Mouse (Mus musculus) lung, embryonic 14.5 days (tissue): ENCODE data around the gene Rem2. TPM values are rescaled to one million over a fixed set of nuclear protein-coding genes. Genes with fewer than 3 reads are reported as not detected.

ENCODE experiments used
- ATAC-seq: fragments of 200-750 bp; cut with Nextera tagmentation; 2 replicates; pipeline ENCODE4 v1.8.0; 2017; ENCODE audit warnings: mild to moderate bottlenecking, moderate TSS enrichment, moderate library complexity; ENCODE audit not compliant: insufficient read depth
- DNase-seq: peaks from one replicate; pipeline ENCODE4 v3.0.0-alpha.2; 2015
- H3K27ac ChIP-seq: fragments of 300-500 bp; sonication (generic); 2 replicates; pipeline ENCODE4 v1.5.1; 2014; ENCODE audit warnings: low read depth, mild to moderate bottlenecking, moderate library complexity
- H3K27me3 ChIP-seq: fragments of 300-500 bp; sonication (generic); 2 replicates; pipeline ENCODE4 v1.6.1; 2014; ENCODE audit warnings: low read length, control low read depth; ENCODE audit not compliant: insufficient read depth
- H3K36me3 ChIP-seq: fragments of 300-500 bp; sonication (generic); 2 replicates; pipeline ENCODE4 v1.6.1; 2014; ENCODE audit warnings: control low read depth; ENCODE audit not compliant: insufficient read depth
- H3K4me1 ChIP-seq: fragments of 300-500 bp; sonication (generic); 2 replicates; pipeline ENCODE4 v1.6.1; 2014; ENCODE audit warnings: antibody characterized with exemption, control low read depth; ENCODE audit not compliant: insufficient read depth
- H3K4me2 ChIP-seq: fragments of 300-500 bp; sonication (generic); 2 replicates; pipeline ENCODE4 v1.6.1; 2014; ENCODE audit warnings: mild to moderate bottlenecking
- H3K4me3 ChIP-seq: fragments of 300-500 bp; sonication (generic); 2 replicates; pipeline ENCODE4 v1.5.1; 2014; ENCODE audit warnings: low read depth, low read length
- H3K9ac ChIP-seq: fragments of 300-500 bp; sonication (generic); 2 replicates; pipeline ENCODE4 v1.6.1; 2014
- H3K9me3 ChIP-seq: fragments of 300-500 bp; sonication (generic); 2 replicates; pipeline ENCODE4 v1.6.1; 2016; ENCODE audit warnings: low read depth, low read length, control low read depth
- CTCF ChIP-seq: IDR thresholded peaks from 2 replicates; pipeline ENCODE4 v1.5.1; 2016; ENCODE audit warnings: antibody characterized with exemption, low read depth
- WGBS: fragments of 180-500 bp; shearing (Covaris S2); extraction: QIAGEN DNeasy Blood & Tissue Kit; methylation state at CpG from one replicate; pipeline ENCODE4 v1.1.7; 2014; 5-methylcytosine and 5-hydroxymethylcytosine counted together
- polyA plus RNA-seq: library from polyadenylated mRNA; unstranded; fragments of >200 nt; fragmentation: Nextera tagmentation; extraction: Ambion mirVana; gene quantifications from 2 replicates; pipeline ENCODE4 v1.2.1, GENCODE M21; 2014

Gene Rem2
- polyA plus RNA-seq, 1 experiment from 2014 or later = 8.1 TPM

DNA sequence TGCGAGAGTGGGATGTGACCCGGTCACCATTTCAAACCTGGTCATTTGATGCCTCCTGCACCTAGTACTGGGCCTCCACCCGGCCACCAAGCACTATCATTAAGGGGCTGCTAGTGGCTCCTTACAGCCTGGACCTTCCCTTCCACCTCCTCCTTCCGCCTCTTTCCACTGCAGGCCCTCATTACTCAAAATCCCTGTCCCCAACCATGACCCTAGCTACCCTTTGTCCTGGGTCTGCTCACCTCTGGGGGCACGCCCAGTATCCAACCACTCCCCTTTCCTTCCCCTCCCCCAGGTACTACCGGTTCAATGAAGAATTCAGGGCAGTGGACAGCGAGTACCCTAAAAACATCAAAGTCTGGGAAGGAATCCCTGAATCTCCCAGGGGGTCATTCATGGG lies 36.3 kb upstream of the Rem2 start:
- 66% methylated on average over 7 of the region's 7 CpGs for WGBS
- Histone ChIP-seq H3K9me3 (no peaks in the 10 kb centered on the region), H3K9ac (no peak overlapping the region), H3K27me3 (no peaks in the 10 kb centered on the region), H3K36me3 (peaks cover 71% of the 10 kb centered on the region), H3K4me2 (no peak overlapping the region), H3K4me3 (no peak overlapping the region), H3K4me1 (peaks cover 6% of the 10 kb centered on the region), H3K27ac (no peak overlapping the region)
- DNase-seq (no peak), ATAC-seq (no peak)
- no peak for TF ChIP-seq CTCF

GRCm38 (mm10) chr14:54440538-54440937 lies 35.4 kb upstream of the Rem2 start:
- DNase-seq = no peak
- ATAC-seq = no peak
- Histone ChIP-seq H3K36me3 (peaks cover 70% of the 10 kb centered on the region), H3K4me2 (no peak overlapping the region), H3K27me3 (no peaks in the 10 kb centered on the region), H3K9ac (no peak overlapping the region), H3K4me1 (no peaks in the 10 kb centered on the region; the same call in 1 of the 2 replicates), H3K4me3 (no peak overlapping the region), H3K9me3 (no peaks in the 10 kb centered on the region), H3K27ac (no peak overlapping the region)
- WGBS = 87% methylated on average over 14 of the region's 14 CpGs
- TF ChIP-seq CTCF = no peak

- Histone ChIP-seq H3K27me3 (no peaks in the 10 kb centered on the region), H3K27ac (0 out of 2 replicates have a peak overlapping the region, but pooled peaks have one; percentile 15), H3K4me3 (no peak overlapping the region), H3K4me1 (no peaks in the 10 kb centered on the region; the same call in 1 of the 2 replicates), H3K36me3 (peaks cover 61% of the 10 kb centered on the region), H3K4me2 (no peak overlapping the region), H3K9ac (no peak overlapping the region), H3K9me3 (no peaks in the 10 kb centered on the region)
- no peak for TF ChIP-seq CTCF
- ATAC-seq (no peak), DNase-seq (no peak)
- 77% methylated on average over 4 of the region's 4 CpGs for WGBS
Observed at GRCm38 (mm10) chr14:54441365-54441764, 34.5 kb upstream of the Rem2 start.

GRCm38 (mm10) chr14:54442548-54442947 lies 33.4 kb upstream of the Rem2 start:
- no peaks in the 10 kb centered on the region for H3K9me3 ChIP-seq
- ATAC-seq (peak; percentile 10; the same call in 1 of the 2 replicates), DNase-seq (no peak)
- H3K36me3 ChIP-seq = peaks cover 49% of the 10 kb centered on the region
- H3K9ac ChIP-seq = no peak overlapping the region
- no peak overlapping the region for H3K4me2 ChIP-seq
- H3K4me1 ChIP-seq = no peaks in the 10 kb centered on the region; the same call in 1 of the 2 replicates
- no peak overlapping the region for H3K4me3 ChIP-seq
- no peaks in the 10 kb centered on the region for H3K27me3 ChIP-seq
- peak overlapping the region; percentile 82 for H3K27ac ChIP-seq
- no peak for TF ChIP-seq CTCF
- 87% methylated on average over 3 of the region's 3 CpGs for WGBS

- ATAC-seq (peak; percentile 85), DNase-seq (peak; percentile 82)
- H3K9ac ChIP-seq = no peak overlapping the region
- TF ChIP-seq CTCF = no peak
- H3K9me3 ChIP-seq = no peaks in the 10 kb centered on the region
- H3K4me1 ChIP-seq = no peaks in the 10 kb centered on the region; the same call in 1 of the 2 replicates
- peaks cover 45% of the 10 kb centered on the region for H3K36me3 ChIP-seq
- no peaks in the 10 kb centered on the region for H3K27me3 ChIP-seq
- H3K4me3 ChIP-seq = no peak overlapping the region
- WGBS = 7% methylated on average over 3 of the region's 3 CpGs
- no peak overlapping the region for H3K4me2 ChIP-seq
- H3K27ac ChIP-seq = peak overlapping the region; percentile 82
Observed at GRCm38 (mm10) chr14:54443196-54443595, 32.7 kb upstream of the Rem2 start.

- H3K27me3 ChIP-seq = no peaks in the 10 kb centered on the region
- no peak overlapping the region for H3K4me2 ChIP-seq
- no peak overlapping the region for H3K9ac ChIP-seq
- TF ChIP-seq CTCF = no peak
- H3K27ac ChIP-seq = peak overlapping the region; percentile 82
- peak; percentile 78 for DNase-seq
- no peaks in the 10 kb centered on the region for H3K9me3 ChIP-seq
- peaks cover 37% of the 10 kb centered on the region for H3K36me3 ChIP-seq
- no peak overlapping the region for H3K4me3 ChIP-seq
- H3K4me1 ChIP-seq = no peaks in the 10 kb centered on the region; the same call in 1 of the 2 replicates
- 60% methylated on average over 15 of the region's 15 CpGs for WGBS
- peak; percentile 47; the same call in 1 of the 2 replicates for ATAC-seq
Observed at GRCm38 (mm10) chr14:54443712-54444618, 31.9 kb upstream of the Rem2 start.

DNA sequence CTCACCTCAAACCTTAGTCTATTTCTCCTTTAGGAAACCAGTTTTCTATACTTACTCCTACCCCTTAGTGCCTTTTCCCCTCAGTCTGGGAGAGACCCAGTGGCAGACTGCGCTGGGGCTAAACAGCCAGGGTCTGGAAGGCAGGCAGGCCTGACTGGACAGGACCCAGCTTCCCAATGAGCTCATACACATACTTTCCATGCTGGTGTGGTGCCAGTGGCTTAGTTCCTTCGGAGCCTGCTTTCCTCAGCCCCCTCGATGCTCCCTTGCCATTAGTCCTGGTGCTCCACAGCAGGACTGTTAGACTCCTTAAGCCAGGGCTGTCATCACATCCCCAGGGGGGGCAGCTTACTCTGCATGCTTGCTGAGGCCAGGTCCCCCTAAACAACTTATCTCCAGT lies 30.4 kb upstream of the Rem2 start:
- Histone ChIP-seq H3K9me3 (no peaks in the 10 kb centered on the region), H3K4me2 (no peak overlapping the region), H3K4me1 (no peaks in the 10 kb centered on the region; the same call in 1 of the 2 replicates), H3K4me3 (no peak overlapping the region), H3K27me3 (no peaks in the 10 kb centered on the region), H3K27ac (no peak overlapping the region), H3K9ac (no peak overlapping the region), H3K36me3 (peaks cover 22% of the 10 kb centered on the region)
- ATAC-seq (no peak), DNase-seq (no peak)
- TF ChIP-seq CTCF = no peak
- WGBS = 51% methylated on average over 3 of the region's 3 CpGs
